Comparison of ENCODE assay signal across 7 mouse cellular contexts in the genomic region with DNA sequence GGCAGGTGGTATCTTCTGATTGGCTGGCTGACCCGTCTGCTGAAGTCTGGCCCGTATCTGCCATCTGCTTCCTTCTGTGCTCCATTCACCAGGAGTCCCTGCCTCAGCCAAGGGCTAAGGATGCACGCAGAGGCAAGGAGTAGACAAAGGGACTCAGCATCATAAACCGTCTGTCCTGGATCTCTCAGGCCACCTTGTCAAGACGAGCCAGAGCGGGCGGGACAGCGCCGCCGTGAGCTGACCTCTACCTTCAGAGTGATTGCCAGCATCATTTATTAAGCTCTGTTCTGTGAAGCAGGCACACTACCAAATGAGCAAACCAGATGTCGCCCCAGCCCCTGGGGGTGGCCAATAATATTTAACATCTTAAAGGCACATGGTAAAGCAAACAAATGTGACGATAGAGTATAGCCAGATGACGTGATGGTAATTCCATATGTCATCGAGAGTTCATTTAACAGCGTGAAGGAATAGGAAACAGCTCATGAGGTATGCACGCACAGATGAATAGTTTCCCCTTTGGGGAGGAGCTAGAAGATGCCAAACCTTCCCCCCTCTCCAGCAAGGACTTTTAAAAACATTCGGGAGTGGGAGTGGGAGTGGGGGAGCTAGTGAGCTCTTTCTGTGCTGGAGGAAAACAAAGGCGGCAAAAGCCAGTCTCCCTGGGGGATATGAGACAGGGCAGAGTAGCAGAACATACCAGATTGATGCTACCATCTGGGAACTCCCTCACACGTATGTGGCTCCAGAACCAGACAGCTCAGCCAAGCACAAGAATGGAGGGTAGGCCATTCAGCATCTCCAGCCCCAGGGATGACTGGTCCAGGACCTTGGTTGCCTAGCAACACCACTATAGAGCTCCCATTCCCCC.
DNase-seq lines count a peak whose midpoint lies in the region; ATAC-seq and TF ChIP-seq lines count a peak whose summit lies in the region.

No protein-coding gene starts in this region.

- peak; percentile 79 to 90 for DNase-seq in cerebellum, adult 2 months
- peak; percentile 50 for DNase-seq in embryo, embryonic 11.5 days (ENCODE audit: low read depth, low spot score)
- DNase-seq in hindlimb bud, embryonic 11.5 days (ENCODE audit: extremely low spot score, low read depth, low spot score): peak; percentile 37
- no peak for DNase-seq in liver, postnatal 0 days
- DNase-seq in gastrocnemius, postnatal 10 days: no peak

- H3K4me1 ChIP-seq in cerebellum, adult 2 months (ENCODE audit: control insufficient read depth, insufficient read depth, low read length): peaks cover 3% of the 10 kb centered on the region
- peaks cover 25% of the 10 kb centered on the region for H3K4me1 ChIP-seq in midbrain, embryonic 16.5 days (ENCODE audit: control insufficient read depth, insufficient read depth, low read length)
- no peaks in the 10 kb centered on the region for H3K4me1 ChIP-seq in liver, postnatal 0 days (ENCODE audit: insufficient read depth)

- H3K4me3 ChIP-seq in cerebellum, adult 2 months (replicated peaks; ENCODE audit: insufficient read depth, low read depth, low read length): peak overlapping the region; percentile 35
- H3K4me3 ChIP-seq in midbrain, embryonic 16.5 days (ENCODE audit: low read depth, low read length): no peak overlapping the region
- no peak overlapping the region for H3K4me3 ChIP-seq in liver, postnatal 0 days (ENCODE audit: low read depth, low read length)

- TF ChIP-seq POLR2A in cerebellum, adult 2 months (IDR thresholded peaks at IDR 0.05; ENCODE audit: borderline replicate concordance, insufficient read depth, low read length): no peak

- 0 out of 2 replicates have a peak, but pooled peaks have one; percentile 1 for TF ChIP-seq CTCF in cerebellum, adult 2 months (IDR thresholded peaks at IDR 0.05; ENCODE audit: borderline replicate concordance, insufficient read depth, low read depth, low read length)
- TF ChIP-seq CTCF in liver, postnatal 0 days (IDR thresholded peaks at IDR 0.05; ENCODE audit: low read depth): no peak

- peak overlapping the region; percentile 10; the same call in 1 of the 2 replicates for H3K4me2 ChIP-seq in midbrain, embryonic 16.5 days (ENCODE audit: low read length)
- no peak overlapping the region for H3K4me2 ChIP-seq in liver, postnatal 0 days (ENCODE audit: low read depth, low read length)

- ATAC-seq in midbrain, embryonic 16.5 days: peak; percentile 80
- no peak for ATAC-seq in liver, postnatal 0 days
- ATAC-seq in megakaryocyte-erythroid progenitor cell, adult 5-6 weeks (replicated peaks; ENCODE audit: low FRiP score, low TSS enrichment, poor library complexity, severe bottlenecking): no peak

- no peaks in the 10 kb centered on the region for H3K9me3 ChIP-seq in midbrain, embryonic 16.5 days (replicated peaks; ENCODE audit: control insufficient read depth, low read length, poor library complexity, severe bottlenecking)
- H3K9me3 ChIP-seq in liver, postnatal 0 days (ENCODE audit: low read length): no peaks in the 10 kb centered on the region

- no peak overlapping the region for H3K9ac ChIP-seq in midbrain, embryonic 16.5 days (ENCODE audit: low read depth, low read length)
- no peak overlapping the region for H3K9ac ChIP-seq in liver, postnatal 0 days (replicated peaks)

- H3K27ac ChIP-seq in cerebellum, adult 2 months (ENCODE audit: insufficient read depth, low read length): no peak overlapping the region
- peak overlapping the region; percentile 75 for H3K27ac ChIP-seq in midbrain, embryonic 16.5 days (ENCODE audit: low read length)
- H3K27ac ChIP-seq in liver, postnatal 0 days (ENCODE audit: low read depth): no peak overlapping the region

- WGBS in cerebellum, adult 2 months: 6% methylated on average over 19 of the region's 19 CpGs
- 28% methylated on average over 19 of the region's 19 CpGs for WGBS in midbrain, embryonic 16.5 days
- WGBS in liver, postnatal 0 days (ENCODE audit: insufficient replicate concordance): 78% methylated on average over 19 of the region's 19 CpGs

- H3K27me3 ChIP-seq in cerebellum, adult 2 months (ENCODE audit: control insufficient read depth, insufficient read depth, low read length): no peaks in the 10 kb centered on the region
- no peaks in the 10 kb centered on the region for H3K27me3 ChIP-seq in midbrain, embryonic 16.5 days (ENCODE audit: control insufficient read depth, insufficient read depth, low read depth, low read length)
- H3K27me3 ChIP-seq in liver, postnatal 0 days (ENCODE audit: insufficient read depth, low read length): no peaks in the 10 kb centered on the region

- TF ChIP-seq EP300 in liver, postnatal 0 days (IDR thresholded peaks at IDR 0.05; ENCODE audit: low read depth): no peak

- no peaks in the 10 kb centered on the region for H3K36me3 ChIP-seq in midbrain, embryonic 16.5 days (ENCODE audit: control insufficient read depth, insufficient read depth, low read length)
- no peaks in the 10 kb centered on the region for H3K36me3 ChIP-seq in liver, postnatal 0 days (replicated peaks; ENCODE audit: insufficient read depth, low read length)

Comparison
In these comparisons a context has a peak if more than half of its experiments do, and no peak if none do; other contexts are left out.
1. DNase-seq: peak in cerebellum, adult 2 months (2 of 2), embryo, embryonic 11.5 days (single experiment) and hindlimb bud, embryonic 11.5 days (single experiment); none in liver, postnatal 0 days (single experiment) and gastrocnemius, postnatal 10 days (single experiment).